In genomic region chr17:84785176-84785575, GRCm38 (mm10) we compare ENCODE assay signal across 31 mouse cellular contexts. TPM values are rescaled to one million over a fixed set of nuclear protein-coding genes. Genes with fewer than 3 reads are reported as not detected.
DNase-seq lines count a peak whose midpoint lies in the region; ATAC-seq and TF ChIP-seq lines count a peak whose summit lies in the region.
"Had no signal": no experiment of that assay in that cellular context is flagged by ENCODE, and none has a peak within 500 bp of the region (broad histone marks: within the 10 kb centered on the region; RNA-seq: fewer than 3 reads in every experiment).

No protein-coding gene starts in this region.

- TF ChIP-seq EP300 in ES-Bruce4 (IDR thresholded peaks at IDR 0.05; ENCODE audit: insufficient read depth, low read depth, low read length): no peak

- no peak overlapping the region for H3K4me2 ChIP-seq in liver, embryonic 12.5 days
- H3K4me2 ChIP-seq: heart, embryonic 12.5 days; hindbrain, embryonic 13.5 days; limb, embryonic 15.5 days; midbrain, embryonic 12.5 days; neural tube, embryonic 15.5 days; stomach, embryonic 15.5 days had no signal

- no peak for TF ChIP-seq POLR2A in liver, adult 2 months (IDR thresholded peaks at IDR 0.05; ENCODE audit: extremely low read depth, insufficient read depth, low read length)
- TF ChIP-seq POLR2A in ES-Bruce4 (IDR thresholded peaks at IDR 0.05; ENCODE audit: insufficient read depth, low read length): no peak

- no peaks in the 10 kb centered on the region for H3K27me3 ChIP-seq in liver, adult 2 months (ENCODE audit: control insufficient read depth, insufficient read depth, low read length)
- no peaks in the 10 kb centered on the region for H3K27me3 ChIP-seq in liver, embryonic 12.5 days (replicated peaks)
- no peaks in the 10 kb centered on the region for H3K27me3 ChIP-seq in ES-Bruce4 (ENCODE audit: control insufficient read depth, insufficient read depth, low read length, poor library complexity, severe bottlenecking)
- H3K27me3 ChIP-seq: heart, embryonic 12.5 days; hindbrain, embryonic 13.5 days; limb, embryonic 15.5 days; midbrain, embryonic 12.5 days; neural tube, embryonic 15.5 days; stomach, embryonic 15.5 days had no signal

- no peak overlapping the region for H3K4me3 ChIP-seq in liver, adult 2 months (ENCODE audit: insufficient read depth, low read depth, low read length)
- no peak overlapping the region for H3K4me3 ChIP-seq in liver, embryonic 12.5 days
- no peak overlapping the region for H3K4me3 ChIP-seq in ES-Bruce4 (ENCODE audit: low read depth, low read length)
- H3K4me3 ChIP-seq: heart, embryonic 12.5 days; hindbrain, embryonic 13.5 days; limb, embryonic 10.5 days; limb, embryonic 15.5 days; midbrain, embryonic 12.5 days; neural tube, embryonic 15.5 days; stomach, embryonic 15.5 days had no signal

- peaks cover 61% of the 10 kb centered on the region for H3K79me2 ChIP-seq in liver, adult 2 months (ENCODE audit: control insufficient read depth, insufficient read depth, low read length)

- H3K27ac ChIP-seq in liver, adult 2 months (replicated peaks; ENCODE audit: insufficient read depth, low read depth, low read length): peak overlapping the region; percentile 22; the same call in 1 of the 2 replicates
- H3K27ac ChIP-seq in liver, embryonic 12.5 days: no peak overlapping the region
- H3K27ac ChIP-seq in ES-Bruce4 (ENCODE audit: insufficient read depth, low read length): no peak overlapping the region
- H3K27ac ChIP-seq: hindbrain, embryonic 13.5 days; kidney, postnatal 0 days; limb, embryonic 10.5 days; limb, embryonic 15.5 days; midbrain, embryonic 12.5 days; neural tube, embryonic 15.5 days; stomach, embryonic 15.5 days had no signal

- peaks cover 6% of the 10 kb centered on the region; the same call in 1 of the 2 replicates for H3K36me3 ChIP-seq in liver, adult 2 months (ENCODE audit: control insufficient read depth, insufficient read depth, low read length)
- H3K36me3 ChIP-seq in liver, embryonic 12.5 days: peaks cover 82% of the 10 kb centered on the region
- H3K36me3 ChIP-seq in ES-Bruce4 (ENCODE audit: control insufficient read depth, insufficient read depth, low read length, poor library complexity, severe bottlenecking): 0 out of 2 replicates have a peak, but pooled peaks cover 6% of the 10 kb centered on the region
- H3K36me3 ChIP-seq: midbrain, embryonic 12.5 days; stomach, embryonic 15.5 days had no signal

- H3K9ac ChIP-seq in liver, adult 2 months (ENCODE audit: low read depth, low read length): no peak overlapping the region
- no peak overlapping the region for H3K9ac ChIP-seq in liver, embryonic 12.5 days
- H3K9ac ChIP-seq in ES-Bruce4 (ENCODE audit: low read depth, poor library complexity, severe bottlenecking): no peak overlapping the region
- H3K9ac ChIP-seq: heart, embryonic 12.5 days; hindbrain, embryonic 13.5 days; limb, embryonic 15.5 days; midbrain, embryonic 12.5 days; neural tube, embryonic 15.5 days; stomach, embryonic 15.5 days had no signal

- DNase-seq in liver, adult 2 months (ENCODE audit: extremely low read depth, low read depth, low spot score): no peak
- peak; percentile 24 for DNase-seq in 3T3-L1 (ENCODE audit: low read depth, low spot score)
- no peak for DNase-seq in gastrocnemius, adult 8-10 months (ENCODE audit: low spot score in 2 of 2)
- DNase-seq in adrenal gland, postnatal 4 days (ENCODE audit: low spot score in 2 of 2): no peak
- DNase-seq: adrenal gland, adult 8-10 months; B cell, adult 2 months; cerebellum, adult 11 months; cerebellum, adult 9-10 months; cerebellum, postnatal 36 days; gastrocnemius, postnatal 25 days; heart, postnatal 4 days; kidney, adult 18-20 months; kidney, postnatal 4 days; layer of hippocampus, postnatal 36 days; lung, adult 2 months; lung, postnatal 14 days; right cerebral cortex, postnatal 25 days; thymus, postnatal 14 days had no signal

- 58% methylated on average over 5 of the region's 5 CpGs for WGBS in liver, adult 2 months
- WGBS in liver, embryonic 12.5 days (ENCODE audit: insufficient replicate concordance): 74% methylated on average over 5 of the region's 5 CpGs

- no peaks in the 10 kb centered on the region for H3K9me3 ChIP-seq in liver, embryonic 12.5 days (replicated peaks)
- no peaks in the 10 kb centered on the region for H3K9me3 ChIP-seq in ES-Bruce4 (replicated peaks; ENCODE audit: control insufficient read depth, insufficient read depth, low read length, poor library complexity, severe bottlenecking)
- H3K9me3 ChIP-seq: heart, embryonic 12.5 days; hindbrain, embryonic 13.5 days; limb, embryonic 10.5 days; limb, embryonic 15.5 days; midbrain, embryonic 12.5 days; neural tube, embryonic 15.5 days; stomach, embryonic 15.5 days had no signal

- ATAC-seq in liver, embryonic 12.5 days: no peak
- peak; percentile 44; the same call in 1 of the 2 replicates for ATAC-seq in megakaryocyte progenitor cell, adult 5-6 weeks (replicated peaks; ENCODE audit: poor library complexity)
- ATAC-seq: activated CD4-positive, CD25-positive, alpha-beta regulatory T cell, adult 4 months; forebrain, embryonic 14.5 days had no signal

- H3K4me1 ChIP-seq in liver, adult 2 months (ENCODE audit: control insufficient read depth, insufficient read depth, low read length): peaks cover 27% of the 10 kb centered on the region
- H3K4me1 ChIP-seq in liver, embryonic 12.5 days: peaks cover 47% of the 10 kb centered on the region
- H3K4me1 ChIP-seq in ES-Bruce4 (ENCODE audit: control insufficient read depth, insufficient read depth, low read length): no peaks in the 10 kb centered on the region

- TF ChIP-seq CTCF in liver, adult 2 months (IDR thresholded peaks at IDR 0.05; ENCODE audit: low read depth, low read length): peak; percentile 8; the same call in 1 of the 2 replicates
- peak; percentile 25 for TF ChIP-seq CTCF in ES-Bruce4 (IDR thresholded peaks at IDR 0.05; ENCODE audit: low read depth, low read length)

RNA-seq across cellular contexts. Expression of gene Lrpprc, which starts 5.4 kb away (rescaled TPM):
- total RNA-seq in liver, adult 2 months (2014; rRNA removed): 101 and 103 TPM in 2 replicates
- polyA plus RNA-seq in liver, adult 2 months (2012; rRNA removed): 15.3 and 17.4 TPM in 2 replicates
- polyA plus RNA-seq in liver, embryonic 12.5 days (2016; fragmentation: Nextera tagmentation; extraction: Ambion mirVana): 64.9 and 68.2 TPM in 2 replicates
- polyA plus RNA-seq in ES-Bruce4 (2011; ENCODE audit: insufficient read depth, insufficient read length, low read depth, missing spikeins): 71.6 and 78.8 TPM in 2 replicates
- 42.0 and 53.0 TPM in 2 replicates for total RNA-seq in megakaryocyte progenitor cell, adult 5-6 weeks (2015)
- total RNA-seq in megakaryocyte progenitor cell, adult 5-6 weeks (2017): 76.3 and 91.4 TPM in 2 replicates
- total RNA-seq in gastrocnemius, adult 8-10 months (2022): 10 to 100 TPM; 60.0 to 70.5 (median 65.7) TPM
- total RNA-seq in adrenal gland, postnatal 4 days (2021): 10 to 100 TPM; 72.0 to 75.0 TPM
